Mouse (Mus musculus): ENCODE results near the gene Cabp1. TPM values are rescaled to one million over a fixed set of nuclear protein-coding genes. Genes with fewer than 3 reads are reported as not detected.

The Cabp1 gene
- polyA plus RNA-seq, 1 experiment from 2014 or later: not detected

- peak; percentile 96 for ATAC-seq (ENCODE audit: low read depth)
- WGBS (ENCODE audit: insufficient replicate concordance): under 1% methylated on average over 78 of the region's 81 CpGs
- no peaks in the 10 kb centered on the region for H3K9me3 ChIP-seq (replicated peaks)
- peak within 1 kb of the TSS; percentile 83 for H3K9ac ChIP-seq
- peaks cover 17% of the 10 kb centered on the region for H3K4me1 ChIP-seq (replicated peaks)
- H3K4me3 ChIP-seq (replicated peaks): peak within 1 kb of the TSS; percentile 84
- peaks cover 15% of the 10 kb centered on the region for H3K27me3 ChIP-seq
- H3K27ac ChIP-seq: peak within 1 kb of the TSS; percentile 61
- peaks cover 9% of the 10 kb centered on the region; the same call in 1 of the 2 replicates for H3K36me3 ChIP-seq
- DNase-seq: peak; percentile 84
- peak within 1 kb of the TSS; percentile 98 for H3K4me2 ChIP-seq
Measured at GRCm38 (mm10) chr5:115134234-115135165, 59.7 kb downstream of the Cabp1 start, which contains the start of gene Unc119b. Unc119b (minus strand) TSS chr5:115134975.

DNA sequence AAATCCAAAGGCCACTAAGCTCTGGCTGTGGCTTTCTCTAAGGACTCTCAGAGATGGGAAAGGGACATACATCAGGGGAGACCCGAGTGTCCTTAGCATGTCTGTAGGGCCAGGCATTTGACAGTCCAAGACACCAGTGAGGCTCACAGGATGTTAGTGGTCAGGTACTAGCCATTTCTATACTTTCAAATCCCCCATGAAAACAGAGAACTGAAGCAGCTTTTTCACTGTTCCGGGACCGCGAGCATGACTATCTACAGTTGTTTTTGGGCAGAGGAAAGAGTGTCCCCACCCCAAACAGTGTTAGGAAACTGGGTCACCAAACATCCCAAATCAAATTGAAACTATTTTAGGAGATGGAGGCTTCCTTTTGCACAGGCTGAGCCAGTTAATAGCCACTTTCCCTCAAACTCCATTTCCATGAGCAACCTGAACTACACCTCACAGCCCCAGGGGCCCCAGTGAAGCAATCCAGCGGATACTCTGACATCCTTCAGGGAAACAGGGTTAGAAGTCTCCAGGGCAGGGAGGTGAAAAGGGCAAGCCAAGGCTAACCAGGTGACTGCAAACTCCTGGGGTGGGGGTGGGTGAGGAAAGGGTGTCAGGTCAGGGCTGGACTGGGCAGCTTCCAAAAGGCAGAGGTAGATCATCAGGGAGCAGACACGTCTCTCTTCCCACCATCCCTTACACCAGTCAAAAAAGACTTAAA lies 60.7 kb downstream of the Cabp1 start:
- Histone ChIP-seq H3K36me3 (peaks cover 12% of the 10 kb centered on the region), H3K9ac (peak overlapping the region; percentile 83), H3K4me2 (peak overlapping the region; percentile 98), H3K4me3 (replicated peaks) (peak overlapping the region; percentile 84), H3K9me3 (replicated peaks) (no peaks in the 10 kb centered on the region), H3K27me3 (peaks cover 15% of the 10 kb centered on the region), H3K27ac (no peak overlapping the region), H3K4me1 (replicated peaks) (peaks cover 17% of the 10 kb centered on the region)
- ATAC-seq (ENCODE audit: low read depth) (no peak), DNase-seq (no peak)
- 57% methylated on average over 6 of the region's 6 CpGs for WGBS (ENCODE audit: insufficient replicate concordance)

- DNase-seq: no peak
- Histone ChIP-seq H3K27me3 (peaks cover 7% of the 10 kb centered on the region), H3K4me3 (replicated peaks) (no peak overlapping the region), H3K9me3 (replicated peaks) (no peaks in the 10 kb centered on the region), H3K4me2 (no peak overlapping the region), H3K27ac (no peak overlapping the region), H3K4me1 (replicated peaks) (peaks cover 17% of the 10 kb centered on the region), H3K36me3 (peaks cover 12% of the 10 kb centered on the region), H3K9ac (no peak overlapping the region)
- no peak for ATAC-seq (ENCODE audit: low read depth)
- 82% methylated on average over 8 of the region's 8 CpGs for WGBS (ENCODE audit: insufficient replicate concordance)
Measured at GRCm38 (mm10) chr5:115132465-115132864, 61.7 kb downstream of the Cabp1 start.

GRCm38 (mm10) chr5:115129328-115129727 lies 64.9 kb downstream of the Cabp1 start:
- no peaks in the 10 kb centered on the region for H3K9me3 ChIP-seq (replicated peaks)
- WGBS (ENCODE audit: insufficient replicate concordance): 78% methylated on average over 6 of the region's 6 CpGs
- ATAC-seq (ENCODE audit: low read depth) (no peak), DNase-seq (no peak)
- no peak overlapping the region for H3K9ac ChIP-seq
- peaks cover 35% of the 10 kb centered on the region for H3K36me3 ChIP-seq
- H3K4me3 ChIP-seq (replicated peaks): no peak overlapping the region
- peaks cover 24% of the 10 kb centered on the region for H3K4me1 ChIP-seq (replicated peaks)
- no peak overlapping the region for H3K4me2 ChIP-seq
- H3K27ac ChIP-seq: no peak overlapping the region
- no peaks in the 10 kb centered on the region for H3K27me3 ChIP-seq

DNA sequence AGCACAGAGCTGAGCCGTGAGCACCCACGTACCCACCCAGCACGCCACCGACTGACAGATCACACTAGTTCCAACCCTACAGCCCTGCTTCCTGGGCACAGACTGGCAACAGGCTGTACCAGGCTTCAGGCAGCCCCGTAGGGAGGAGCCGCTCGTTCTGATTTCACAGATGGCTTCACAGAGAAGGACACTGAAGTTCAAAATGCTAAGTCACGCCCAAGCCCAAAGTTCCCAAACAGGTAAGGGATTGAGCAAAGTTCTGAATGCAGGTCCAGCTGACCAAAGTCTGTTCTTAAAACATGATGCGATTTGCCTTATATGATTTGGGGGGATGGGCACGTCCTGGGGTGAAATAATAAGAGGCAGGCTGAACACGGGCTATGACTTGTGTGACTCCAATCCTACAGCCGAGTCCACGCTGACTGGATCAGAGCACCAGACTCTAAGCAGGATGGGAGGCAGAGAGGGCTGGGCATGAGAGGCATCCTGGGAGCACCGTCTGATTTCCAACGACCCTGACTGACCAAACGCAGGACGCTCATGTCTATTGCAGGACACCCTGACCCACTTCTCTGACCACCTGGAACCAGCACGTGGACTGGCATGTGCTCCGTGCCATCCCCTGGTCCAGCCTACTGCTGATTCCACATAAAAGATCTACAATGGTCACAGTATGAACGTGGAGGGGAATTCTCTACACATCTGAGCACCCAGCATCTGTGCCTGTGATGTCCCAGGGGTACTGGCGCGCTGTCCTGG lies 66.6 kb downstream of the Cabp1 start:
- Histone ChIP-seq H3K4me3 (replicated peaks) (no peak overlapping the region), H3K9me3 (replicated peaks) (no peaks in the 10 kb centered on the region), H3K4me1 (replicated peaks) (peaks cover 10% of the 10 kb centered on the region), H3K27me3 (no peaks in the 10 kb centered on the region), H3K36me3 (peaks cover 40% of the 10 kb centered on the region), H3K4me2 (no peak overlapping the region), H3K9ac (no peak overlapping the region), H3K27ac (no peak overlapping the region)
- ATAC-seq (ENCODE audit: low read depth) (no peak), DNase-seq (no peak)
- 86% methylated on average over 22 of the region's 22 CpGs for WGBS (ENCODE audit: insufficient replicate concordance)

GRCm38 (mm10) chr5:115126578-115127312 lies 67.4 kb downstream of the Cabp1 start:
- H3K4me1 ChIP-seq (replicated peaks): peaks cover 17% of the 10 kb centered on the region
- no peaks in the 10 kb centered on the region for H3K27me3 ChIP-seq
- H3K9ac ChIP-seq: no peak overlapping the region
- no peak overlapping the region for H3K4me2 ChIP-seq
- H3K4me3 ChIP-seq (replicated peaks): no peak overlapping the region
- 83% methylated on average over 28 of the region's 28 CpGs for WGBS (ENCODE audit: insufficient replicate concordance)
- no peak for DNase-seq
- no peak for ATAC-seq (ENCODE audit: low read depth)
- H3K36me3 ChIP-seq: peaks cover 40% of the 10 kb centered on the region
- H3K9me3 ChIP-seq (replicated peaks): no peaks in the 10 kb centered on the region
- H3K27ac ChIP-seq: no peak overlapping the region

- WGBS (ENCODE audit: insufficient replicate concordance): 38% methylated on average over 24 of the region's 24 CpGs
- DNase-seq: peak; percentile 59
- peaks cover 40% of the 10 kb centered on the region for H3K36me3 ChIP-seq
- peaks cover 17% of the 10 kb centered on the region for H3K4me1 ChIP-seq (replicated peaks)
- no peak overlapping the region for H3K4me2 ChIP-seq
- no peak overlapping the region for H3K4me3 ChIP-seq (replicated peaks)
- no peak overlapping the region for H3K27ac ChIP-seq
- H3K27me3 ChIP-seq: no peaks in the 10 kb centered on the region
- no peaks in the 10 kb centered on the region for H3K9me3 ChIP-seq (replicated peaks)
- no peak overlapping the region for H3K9ac ChIP-seq
- peak; percentile 60 for ATAC-seq (ENCODE audit: low read depth)
Measured at GRCm38 (mm10) chr5:115125211-115125871, 68.8 kb downstream of the Cabp1 start.

GRCm38 (mm10) chr5:115124690-115125089 lies 69.5 kb downstream of the Cabp1 start:
- H3K36me3 ChIP-seq: peaks cover 34% of the 10 kb centered on the region
- no peak overlapping the region for H3K4me3 ChIP-seq (replicated peaks)
- H3K27me3 ChIP-seq: no peaks in the 10 kb centered on the region
- ATAC-seq (ENCODE audit: low read depth) (no peak), DNase-seq (no peak)
- WGBS (ENCODE audit: insufficient replicate concordance): 86% methylated on average over 6 of the region's 6 CpGs
- H3K4me2 ChIP-seq: no peak overlapping the region
- H3K9me3 ChIP-seq (replicated peaks): no peaks in the 10 kb centered on the region
- peaks cover 19% of the 10 kb centered on the region for H3K4me1 ChIP-seq (replicated peaks)
- H3K9ac ChIP-seq: no peak overlapping the region
- no peak overlapping the region for H3K27ac ChIP-seq

DNA sequence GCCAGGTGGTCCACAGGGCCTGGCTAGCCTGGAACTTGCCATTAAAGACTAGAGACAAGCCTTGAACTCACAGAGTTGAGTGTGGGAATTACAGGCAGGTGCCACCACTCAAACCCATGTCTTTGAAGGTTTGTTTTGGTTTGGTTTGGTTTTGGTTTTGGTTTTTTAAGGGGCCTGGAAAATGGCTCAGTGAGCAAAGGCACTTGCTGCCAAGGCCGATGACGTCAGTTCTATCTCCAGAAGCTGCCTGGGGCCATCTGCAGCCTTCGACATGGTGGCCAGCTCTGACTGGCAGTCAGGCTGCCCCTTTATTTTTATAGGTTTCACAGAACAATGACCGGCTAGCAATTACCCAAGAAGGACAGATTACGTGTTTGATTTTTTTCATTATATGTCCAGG lies 73.2 kb downstream of the Cabp1 start:
- Histone ChIP-seq H3K9me3 (replicated peaks) (no peaks in the 10 kb centered on the region), H3K27me3 (no peaks in the 10 kb centered on the region), H3K27ac (no peak overlapping the region), H3K4me2 (no peak overlapping the region), H3K36me3 (peaks cover 34% of the 10 kb centered on the region), H3K9ac (no peak overlapping the region), H3K4me3 (replicated peaks) (no peak overlapping the region), H3K4me1 (replicated peaks) (peaks cover 38% of the 10 kb centered on the region)
- ATAC-seq (ENCODE audit: low read depth): no peak
- no peak for DNase-seq
- 79% methylated on average over 5 of the region's 5 CpGs for WGBS (ENCODE audit: insufficient replicate concordance)

DNA sequence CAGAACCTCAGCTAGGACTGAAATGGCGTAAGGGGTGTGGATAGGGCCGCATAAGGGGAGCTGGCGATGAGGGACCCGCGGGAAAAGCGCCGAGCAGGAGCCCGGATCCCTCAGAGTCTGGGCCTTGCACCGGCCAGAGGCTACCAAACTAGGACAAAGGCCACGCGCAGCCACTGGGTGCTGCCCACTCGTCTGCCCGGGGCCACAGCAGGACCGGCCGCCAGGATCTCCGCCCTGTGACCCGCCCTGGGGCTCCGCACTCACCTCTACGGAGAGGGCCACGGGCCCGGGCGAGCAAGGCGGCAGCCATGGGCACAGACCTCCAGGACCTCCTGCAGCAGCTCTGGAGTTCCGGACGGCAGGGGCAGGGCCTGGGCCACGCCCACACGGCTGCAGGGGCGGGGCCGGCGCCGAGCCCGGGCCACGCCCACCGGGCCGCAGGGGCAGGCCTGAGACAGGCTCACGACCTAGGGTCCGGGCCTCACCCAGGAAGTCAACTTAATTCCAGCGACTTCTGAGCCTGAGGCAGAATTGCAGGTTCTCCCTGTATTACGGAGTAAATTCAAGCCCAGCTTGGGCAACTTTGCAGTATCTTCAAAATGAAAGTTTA lies 75.1 kb downstream of the Cabp1 start, which contains the start of gene Acads:
Gene Acads (minus strand): TSS at position 386 of the 610 bp plus-strand sequence.
- H3K4me3 ChIP-seq (replicated peaks): peak within 1 kb of the TSS; percentile 81
- H3K4me1 ChIP-seq (replicated peaks): peaks cover 30% of the 10 kb centered on the region
- peak within 1 kb of the TSS; percentile 55; the same call in 1 of the 2 replicates for H3K27ac ChIP-seq
- H3K4me2 ChIP-seq: peak within 1 kb of the TSS; percentile 98
- H3K36me3 ChIP-seq: peaks cover 23% of the 10 kb centered on the region
- peak within 1 kb of the TSS; percentile 83 for H3K9ac ChIP-seq
- under 1% methylated on average over 39 of the region's 39 CpGs for WGBS (ENCODE audit: insufficient replicate concordance)
- H3K9me3 ChIP-seq (replicated peaks): no peaks in the 10 kb centered on the region
- H3K27me3 ChIP-seq: no peaks in the 10 kb centered on the region
- DNase-seq (peak; percentile 87), ATAC-seq (ENCODE audit: low read depth) (peak; percentile 89)

Data from liver, embryonic 13.5 days (tissue).